Mouse (Mus musculus): ENCODE data around the gene Ebf4. TPM values are rescaled to one million over a fixed set of nuclear protein-coding genes. Genes with fewer than 3 reads are reported as not detected.

Ebf4 gene
- polyA plus RNA-seq, 1 experiment from 2014 or later, result 1.4 TPM

DNA sequence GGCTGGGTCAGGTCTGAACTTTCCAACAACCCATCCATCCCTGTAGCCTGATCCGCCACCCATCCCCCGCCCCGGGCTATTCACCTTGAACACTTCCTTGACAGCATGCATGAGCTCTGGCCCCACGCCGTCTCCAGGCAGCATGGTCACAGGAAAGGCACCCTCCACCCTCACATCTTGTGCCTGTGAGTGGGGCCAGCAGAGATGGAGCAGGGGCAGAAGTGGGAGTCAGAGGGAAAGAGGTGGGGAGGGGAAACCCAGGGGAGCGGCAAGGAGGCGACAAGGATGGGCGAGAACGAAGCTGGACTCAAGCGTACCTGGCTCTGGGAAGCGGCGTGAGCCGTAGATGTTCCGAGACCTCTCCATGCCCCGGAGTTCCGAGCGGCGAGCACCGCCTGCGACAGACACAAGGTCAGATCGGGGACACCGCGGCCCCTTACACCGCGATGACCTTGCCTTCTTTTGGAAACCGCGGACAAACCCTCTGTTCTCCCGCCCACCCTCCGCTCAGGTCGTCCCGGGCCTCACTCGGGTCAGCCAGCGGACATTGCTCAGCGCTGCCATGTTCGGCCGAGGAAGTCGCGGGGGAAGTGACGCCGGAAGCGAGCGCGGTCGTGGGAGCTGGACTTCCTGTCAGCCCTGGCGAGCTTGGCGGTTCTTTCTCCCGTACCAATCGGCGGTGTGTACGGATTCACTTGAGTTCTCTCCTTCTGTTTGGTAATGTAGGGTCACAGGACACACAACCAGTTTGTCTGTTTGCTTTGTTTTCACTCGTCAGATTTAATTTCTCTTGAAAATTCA, 10.9 kb upstream of the Ebf4 start, which contains the start of gene Idh3b:
Idh3b (minus strand) TSS at position 694 of the 801 bp plus-strand sequence.
- WGBS, result under 1% methylated on average over 46 of the region's 51 CpGs
- Histone ChIP-seq H3K4me1 (ENCODE audit: control insufficient read depth, insufficient read depth, low read length) (no peaks in the 10 kb centered on the region), H3K9ac (replicated peaks; ENCODE audit: low read length) (peak within 1 kb of the TSS; percentile 86), H3K4me3 (ENCODE audit: low read depth, low read length) (peak within 1 kb of the TSS; percentile 84), H3K36me3 (replicated peaks; ENCODE audit: control insufficient read depth, insufficient read depth, low read depth, low read length) (peaks cover 4% of the 10 kb centered on the region), H3K9me3 (replicated peaks; ENCODE audit: control insufficient read depth, low read length) (no peaks in the 10 kb centered on the region), H3K27me3 (ENCODE audit: control insufficient read depth, insufficient read depth, low read length) (no peaks in the 10 kb centered on the region), H3K4me2 (ENCODE audit: low read depth, low read length) (peak within 1 kb of the TSS; percentile 93), H3K27ac (replicated peaks; ENCODE audit: low read depth, low read length) (0 out of 2 replicates have a peak within 1 kb of the TSS, but pooled peaks have one; percentile 23)
- ATAC-seq (replicated peaks; ENCODE audit: insufficient number of reproducible peaks, low FRiP score, low TSS enrichment, low read depth) (peak; percentile 82), DNase-seq (ENCODE audit: low spot score) (peak; percentile 92)

DNA sequence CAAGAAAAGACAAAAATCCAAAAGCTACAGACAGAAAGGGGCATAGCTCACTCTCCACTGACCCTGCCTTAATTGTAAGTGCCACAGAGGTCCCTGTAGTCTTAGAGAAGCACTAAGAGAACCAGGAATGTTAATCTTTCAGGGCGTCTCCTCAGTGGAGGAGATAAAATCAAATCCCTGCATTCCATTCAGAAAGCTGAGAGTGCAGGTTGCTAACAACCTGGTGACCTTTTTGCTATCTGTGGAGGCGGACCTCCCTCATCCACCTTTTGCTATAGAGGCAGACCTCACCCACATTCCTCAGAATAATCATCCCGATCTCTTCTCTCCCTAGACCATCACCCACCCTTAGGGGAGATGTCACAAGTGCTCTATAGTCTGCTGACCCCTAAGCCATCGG, 5.9 kb upstream of the Ebf4 start:
- WGBS, result 62% methylated on average over 4 of the region's 4 CpGs
- ATAC-seq (replicated peaks; ENCODE audit: insufficient number of reproducible peaks, low FRiP score, low TSS enrichment, low read depth) (no peak), DNase-seq (ENCODE audit: low spot score) (no peak)
- Histone ChIP-seq H3K27me3 (ENCODE audit: control insufficient read depth, insufficient read depth, low read length) (no peaks in the 10 kb centered on the region; the same call in 1 of the 2 replicates), H3K4me2 (ENCODE audit: low read depth, low read length) (no peak overlapping the region), H3K9me3 (replicated peaks; ENCODE audit: control insufficient read depth, low read length) (no peaks in the 10 kb centered on the region), H3K27ac (replicated peaks; ENCODE audit: low read depth, low read length) (no peak overlapping the region), H3K4me3 (ENCODE audit: low read depth, low read length) (no peak overlapping the region), H3K9ac (replicated peaks; ENCODE audit: low read length) (no peak overlapping the region), H3K36me3 (replicated peaks; ENCODE audit: control insufficient read depth, insufficient read depth, low read depth, low read length) (no peaks in the 10 kb centered on the region), H3K4me1 (ENCODE audit: control insufficient read depth, insufficient read depth, low read length) (peaks cover 1% of the 10 kb centered on the region; the same call in 1 of the 2 replicates)

DNA sequence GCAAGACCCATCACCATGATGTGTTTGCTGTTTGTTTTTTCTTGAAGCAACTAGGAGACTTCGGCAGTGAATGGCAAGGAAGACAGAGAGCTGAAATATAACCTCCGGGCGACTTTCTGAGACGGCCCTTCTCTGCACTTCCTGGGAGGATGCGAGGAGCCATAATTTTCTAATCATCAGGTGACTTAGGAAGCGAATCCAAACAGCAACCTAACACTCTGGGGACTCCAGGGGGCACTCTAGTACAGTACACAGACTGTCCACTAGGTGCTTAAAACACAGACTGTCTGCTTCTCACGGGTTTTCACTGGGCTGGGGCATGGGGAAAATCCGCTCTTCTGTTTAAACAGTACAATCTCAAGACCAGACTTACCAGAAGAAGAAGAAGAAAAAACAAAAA, 3.5 kb upstream of the Ebf4 start:
- no peak overlapping the region for H3K4me3 ChIP-seq (ENCODE audit: low read depth, low read length)
- 12% methylated on average over 8 of the region's 8 CpGs for WGBS

DNA sequence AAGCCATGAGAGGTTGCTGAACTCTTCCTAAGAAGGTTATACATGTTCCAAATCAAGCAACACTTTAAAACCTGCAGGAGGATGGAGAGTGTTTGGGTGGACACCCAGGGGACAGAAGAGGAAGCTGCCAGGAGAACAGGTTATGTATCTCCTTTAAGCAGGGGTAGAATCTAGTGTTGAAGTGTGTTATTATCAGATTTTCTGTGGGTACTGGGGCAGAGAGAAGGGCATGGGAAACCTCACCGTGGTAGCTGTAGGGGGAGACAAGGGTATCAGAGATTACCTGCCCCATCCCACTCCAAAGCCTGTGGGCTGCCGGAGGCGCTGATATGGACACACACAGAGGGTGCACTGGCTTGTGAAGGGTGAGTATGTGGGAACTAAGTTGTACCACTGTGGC, 2.0 kb upstream of the Ebf4 start:
- H3K9me3 ChIP-seq (replicated peaks; ENCODE audit: control insufficient read depth, low read length), result no peaks in the 10 kb centered on the region
- DNase-seq (ENCODE audit: low spot score), result no peak
- H3K4me1 ChIP-seq (ENCODE audit: control insufficient read depth, insufficient read depth, low read length), result peaks cover 4% of the 10 kb centered on the region; the same call in 1 of the 2 replicates
- H3K27me3 ChIP-seq (ENCODE audit: control insufficient read depth, insufficient read depth, low read length), result peaks cover 4% of the 10 kb centered on the region; the same call in 1 of the 2 replicates
- no peak overlapping the region for H3K27ac ChIP-seq (replicated peaks; ENCODE audit: low read depth, low read length)
- no peak overlapping the region for H3K4me3 ChIP-seq (ENCODE audit: low read depth, low read length)
- no peak overlapping the region for H3K4me2 ChIP-seq (ENCODE audit: low read depth, low read length)
- WGBS, result 46% methylated on average over 3 of the region's 3 CpGs
- 0 out of 2 replicates have a peak, but pooled peaks have one; percentile 2 for ATAC-seq (replicated peaks; ENCODE audit: insufficient number of reproducible peaks, low FRiP score, low TSS enrichment, low read depth)
- no peak overlapping the region for H3K9ac ChIP-seq (replicated peaks; ENCODE audit: low read length)
- no peaks in the 10 kb centered on the region for H3K36me3 ChIP-seq (replicated peaks; ENCODE audit: control insufficient read depth, insufficient read depth, low read depth, low read length)

More for the DNA sequence above, 3.5 kb upstream of the Ebf4 start:
- DNase-seq (ENCODE audit: low spot score), result peak; percentile 85
- Histone ChIP-seq H3K27ac (replicated peaks; ENCODE audit: low read depth, low read length) (no peak overlapping the region), H3K36me3 (replicated peaks; ENCODE audit: control insufficient read depth, insufficient read depth, low read depth, low read length) (no peaks in the 10 kb centered on the region), H3K27me3 (ENCODE audit: control insufficient read depth, insufficient read depth, low read length) (peaks cover 3% of the 10 kb centered on the region; the same call in 1 of the 2 replicates), H3K9ac (replicated peaks; ENCODE audit: low read length) (no peak overlapping the region), H3K9me3 (replicated peaks; ENCODE audit: control insufficient read depth, low read length) (no peaks in the 10 kb centered on the region), H3K4me2 (ENCODE audit: low read depth, low read length) (peak overlapping the region; percentile 11; the same call in 1 of the 2 replicates), H3K4me1 (ENCODE audit: control insufficient read depth, insufficient read depth, low read length) (peaks cover 4% of the 10 kb centered on the region; the same call in 1 of the 2 replicates)
- ATAC-seq (replicated peaks; ENCODE audit: insufficient number of reproducible peaks, low FRiP score, low TSS enrichment, low read depth), result no peak

DNA sequence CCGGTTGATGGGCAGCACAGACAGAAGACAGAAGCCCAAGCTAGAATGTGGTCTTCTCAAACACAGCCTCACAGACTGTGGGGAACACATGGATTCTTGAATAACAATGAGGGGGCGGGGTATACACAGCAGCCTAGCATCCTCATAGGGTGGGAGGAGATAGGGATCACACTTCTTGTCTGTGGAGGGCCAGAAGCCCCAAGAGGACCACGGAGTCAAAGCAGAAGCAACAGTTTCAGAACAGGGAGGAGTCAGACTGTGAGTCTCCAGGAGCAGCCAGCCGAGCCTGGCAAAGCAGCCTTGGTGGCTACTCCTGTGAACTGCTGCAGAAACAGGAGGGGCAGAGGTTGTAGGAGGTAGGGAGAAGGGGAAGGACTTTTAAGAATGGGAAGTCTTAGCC, 1.5 kb upstream of the Ebf4 start:
- Histone ChIP-seq H3K4me1 (ENCODE audit: control insufficient read depth, insufficient read depth, low read length) (peaks cover 4% of the 10 kb centered on the region; the same call in 1 of the 2 replicates), H3K9ac (replicated peaks; ENCODE audit: low read length) (no peak overlapping the region), H3K9me3 (replicated peaks; ENCODE audit: control insufficient read depth, low read length) (no peaks in the 10 kb centered on the region), H3K36me3 (replicated peaks; ENCODE audit: control insufficient read depth, insufficient read depth, low read depth, low read length) (no peaks in the 10 kb centered on the region), H3K4me2 (ENCODE audit: low read depth, low read length) (no peak overlapping the region), H3K27ac (replicated peaks; ENCODE audit: low read depth, low read length) (no peak overlapping the region), H3K27me3 (ENCODE audit: control insufficient read depth, insufficient read depth, low read length) (peaks cover 6% of the 10 kb centered on the region; the same call in 1 of the 2 replicates), H3K4me3 (ENCODE audit: low read depth, low read length) (no peak overlapping the region)
- DNase-seq (ENCODE audit: low spot score) (peak; percentile 45), ATAC-seq (replicated peaks; ENCODE audit: insufficient number of reproducible peaks, low FRiP score, low TSS enrichment, low read depth) (peak; percentile 51; the same call in 1 of the 2 replicates)
- 3% methylated on average over 4 of the region's 4 CpGs for WGBS

DNA sequence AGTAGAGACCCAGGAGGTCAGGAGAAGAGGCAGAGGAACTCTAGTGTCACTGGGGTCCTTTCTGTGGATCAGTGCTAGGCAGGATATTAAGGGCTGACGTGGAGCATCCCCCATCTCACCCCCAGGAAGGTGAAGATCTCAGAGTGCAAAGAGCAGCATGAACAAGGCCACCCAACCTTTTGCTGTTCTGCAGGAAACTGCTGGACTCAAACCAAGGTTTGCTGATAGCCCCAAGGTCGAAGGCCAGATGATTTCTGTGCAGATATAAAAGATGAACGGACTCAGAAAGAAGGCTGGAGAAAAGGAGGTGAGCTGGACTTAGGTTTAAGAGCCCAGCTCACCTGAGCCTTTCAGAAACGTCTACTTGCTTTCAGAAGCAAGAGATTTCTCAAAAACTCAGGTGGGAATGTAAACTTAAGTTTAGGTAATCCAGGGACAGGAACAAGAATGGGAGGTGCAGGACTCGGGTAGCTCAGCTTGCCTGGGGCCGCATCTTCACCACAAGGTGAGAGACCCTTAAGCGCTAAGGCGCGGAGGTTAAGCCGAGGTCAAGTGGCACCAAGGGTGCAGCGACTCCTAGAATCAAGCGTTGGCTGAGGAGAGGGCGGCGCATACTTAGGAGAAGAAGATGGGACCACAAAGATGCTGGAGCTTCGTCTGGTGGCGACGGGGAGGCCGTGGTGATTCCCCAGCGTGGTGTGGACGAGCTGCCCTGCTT, 592 bp upstream of the Ebf4 start:
- H3K4me1 ChIP-seq (ENCODE audit: control insufficient read depth, insufficient read depth, low read length), result peaks cover 4% of the 10 kb centered on the region; the same call in 1 of the 2 replicates
- no peaks in the 10 kb centered on the region for H3K36me3 ChIP-seq (replicated peaks; ENCODE audit: control insufficient read depth, insufficient read depth, low read depth, low read length)
- H3K27ac ChIP-seq (replicated peaks; ENCODE audit: low read depth, low read length), result 0 out of 2 replicates have a peak overlapping the region, but pooled peaks have one; percentile 28
- peak overlapping the region; percentile 78 for H3K9ac ChIP-seq (replicated peaks; ENCODE audit: low read length)
- DNase-seq (ENCODE audit: low spot score), result no peak
- H3K4me3 ChIP-seq (ENCODE audit: low read depth, low read length), result peak overlapping the region; percentile 72
- H3K9me3 ChIP-seq (replicated peaks; ENCODE audit: control insufficient read depth, low read length), result no peaks in the 10 kb centered on the region
- no peak for ATAC-seq (replicated peaks; ENCODE audit: insufficient number of reproducible peaks, low FRiP score, low TSS enrichment, low read depth)
- H3K4me2 ChIP-seq (ENCODE audit: low read depth, low read length), result peak overlapping the region; percentile 87
- 9% methylated on average over 20 of the region's 20 CpGs for WGBS
- peaks cover 6% of the 10 kb centered on the region; the same call in 1 of the 2 replicates for H3K27me3 ChIP-seq (ENCODE audit: control insufficient read depth, insufficient read depth, low read length)

DNA sequence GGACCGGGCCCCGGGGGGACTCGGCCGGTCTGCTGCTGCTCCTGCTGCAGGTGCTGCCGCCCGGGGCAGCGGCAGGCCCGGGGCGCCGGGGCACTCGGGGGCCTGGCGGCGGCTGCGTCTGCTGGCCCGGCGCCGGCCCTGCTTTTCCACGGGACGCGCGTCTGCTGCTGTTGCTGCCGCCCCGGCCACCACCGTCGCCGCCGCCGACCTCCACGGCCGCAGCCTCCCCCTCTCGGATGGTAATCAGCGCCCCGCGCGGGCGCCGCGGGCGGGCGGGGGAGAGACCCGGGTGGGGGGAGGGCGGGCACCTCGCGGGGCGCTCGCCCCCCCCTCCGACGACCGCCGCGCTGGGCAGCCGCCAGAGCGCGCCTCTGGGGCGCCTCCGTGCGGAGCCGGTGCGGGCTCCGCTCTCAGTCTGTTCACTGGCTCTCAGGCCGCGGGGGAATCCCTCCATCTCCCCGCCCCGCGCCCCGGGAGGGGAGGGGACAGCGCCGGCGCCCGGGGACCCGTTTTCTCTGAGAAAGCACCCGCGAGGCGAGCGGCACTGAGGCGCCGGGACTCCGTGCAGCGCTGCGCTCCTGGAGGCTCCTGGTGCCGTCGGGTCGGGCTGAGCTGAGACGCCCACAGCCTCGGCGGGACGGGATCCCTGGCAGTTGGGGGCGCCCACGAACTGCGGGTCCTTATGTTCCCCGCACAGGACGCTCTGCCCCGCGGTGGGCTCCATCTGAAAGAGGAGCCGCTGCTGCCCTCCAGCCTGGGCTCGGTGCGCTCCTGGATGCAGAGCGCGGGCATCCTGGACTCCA, 563 bp downstream of the Ebf4 start:
- Histone ChIP-seq H3K27ac (replicated peaks; ENCODE audit: low read depth, low read length) (no peak overlapping the region; the same call in 1 of the 2 replicates), H3K27me3 (ENCODE audit: control insufficient read depth, insufficient read depth, low read length) (peaks cover 6% of the 10 kb centered on the region; the same call in 1 of the 2 replicates)
- peak; percentile 40 for ATAC-seq (replicated peaks; ENCODE audit: insufficient number of reproducible peaks, low FRiP score, low TSS enrichment, low read depth)

More for the DNA sequence above, 563 bp downstream of the Ebf4 start:
- Histone ChIP-seq H3K36me3 (replicated peaks; ENCODE audit: control insufficient read depth, insufficient read depth, low read depth, low read length) (no peaks in the 10 kb centered on the region), H3K4me1 (ENCODE audit: control insufficient read depth, insufficient read depth, low read length) (peaks cover 4% of the 10 kb centered on the region; the same call in 1 of the 2 replicates), H3K9me3 (replicated peaks; ENCODE audit: control insufficient read depth, low read length) (no peaks in the 10 kb centered on the region), H3K9ac (replicated peaks; ENCODE audit: low read length) (peak overlapping the region; percentile 78), H3K4me2 (ENCODE audit: low read depth, low read length) (peak overlapping the region; percentile 87), H3K4me3 (ENCODE audit: low read depth, low read length) (peak overlapping the region; percentile 72)
- DNase-seq (ENCODE audit: low spot score), result peak; percentile 67
- WGBS, result under 1% methylated on average over 70 of the region's 99 CpGs

Data from embryonic facial prominence, embryonic 11.5 days (tissue).